Mouse (Mus musculus) heart, embryonic 14.5 days (tissue): Measurements from ENCODE around the gene Gria1. TPM values are rescaled to one million over a fixed set of nuclear protein-coding genes. Genes with fewer than 3 reads are reported as not detected.
A peak's percentile ranks its signal among the peaks of the same experiment; 100 is the strongest.

ENCODE experiments used
- ATAC-seq: fragments of 200-750 bp; cut with Nextera tagmentation; 2 replicates; pipeline ENCODE4 v1.8.0; 2017; ENCODE audit warnings: low read depth, moderate TSS enrichment; ENCODE audit not compliant: insufficient number of reproducible peaks, insufficient read depth, low FRiP score
- H3K27ac ChIP-seq, 2 experiments: fragments of 200-500 bp in 1 of 2; fragments of 300-500 bp in 1 of 2; sonication (generic) in 1 of 2; replicated peaks in 1 of 2; 2 replicates each; pipeline ENCODE4 v1.5.1; 2012 to 2014; ENCODE audit warnings: low read depth in 2 of 2, low read length in 2 of 2, control low read depth in 1 of 2, mild to moderate bottlenecking in 1 of 2, mixed read lengths in 1 of 2; ENCODE audit not compliant: control insufficient read depth in 1 of 2, insufficient read depth in 1 of 2
- H3K27me3 ChIP-seq: fragments of 300-500 bp; sonication (generic); 2 replicates; pipeline ENCODE4 v1.6.1; 2014; ENCODE audit warnings: mild to moderate bottlenecking, low read length, control low read depth; ENCODE audit not compliant: control insufficient read depth, insufficient read depth
- H3K36me3 ChIP-seq: fragments of 300-500 bp; sonication (generic); 2 replicates; pipeline ENCODE4 v1.6.1; 2014; ENCODE audit warnings: mild to moderate bottlenecking, control low read depth, low read length, mixed read lengths; ENCODE audit not compliant: control insufficient read depth, insufficient read depth
- H3K4me1 ChIP-seq, 2 experiments: fragments of 200-500 bp in 1 of 2; fragments of 300-500 bp in 1 of 2; sonication (generic) in 1 of 2; 2 replicates each; pipeline ENCODE4 v1.6.1; 2012 to 2014; ENCODE audit warnings: low read length in 2 of 2, control low read depth in 1 of 2, mixed read lengths in 1 of 2; ENCODE audit not compliant: control insufficient read depth in 2 of 2, insufficient read depth in 2 of 2
- H3K4me2 ChIP-seq: fragments of 300-500 bp; sonication (generic); 2 replicates; pipeline ENCODE4 v1.6.1; 2014; ENCODE audit warnings: mild to moderate bottlenecking, low read length
- H3K4me3 ChIP-seq, 2 experiments: fragments of 200-500 bp in 1 of 2; fragments of 300-500 bp in 1 of 2; sonication (generic) in 1 of 2; 2 replicates each; pipeline ENCODE4 v1.5.1; 2012 to 2014; ENCODE audit warnings: low read length in 2 of 2, mild to moderate bottlenecking in 2 of 2, control low read depth in 1 of 2, low read depth in 1 of 2, moderate library complexity in 1 of 2; ENCODE audit not compliant: control insufficient read depth in 1 of 2, insufficient read depth in 1 of 2
- H3K9ac ChIP-seq: fragments of 300-500 bp; sonication (generic); 2 replicates; pipeline ENCODE4 v1.6.1; 2014; ENCODE audit warnings: mild to moderate bottlenecking, low read length
- H3K9me3 ChIP-seq: fragments of 300-500 bp; sonication (generic); 2 replicates; pipeline ENCODE4 v1.6.1; 2016; ENCODE audit warnings: low read length, control low read depth; ENCODE audit not compliant: control insufficient read depth
- WGBS: fragments of 180-500 bp; shearing (Covaris S2); extraction: QIAGEN DNeasy Blood & Tissue Kit; methylation state at CpG from one replicate; pipeline ENCODE4 v1.1.7; 2014; 5-methylcytosine and 5-hydroxymethylcytosine counted together
- polyA plus RNA-seq: library from polyadenylated mRNA; unstranded; fragments of >200 nt; fragmentation: Nextera tagmentation; extraction: Ambion mirVana; gene quantifications from 2 replicates; pipeline ENCODE4 v1.2.1, GENCODE M21; 2014

Gria1 gene
- 5.8 and 5.9 TPM in 2 replicates for polyA plus RNA-seq

DNA sequence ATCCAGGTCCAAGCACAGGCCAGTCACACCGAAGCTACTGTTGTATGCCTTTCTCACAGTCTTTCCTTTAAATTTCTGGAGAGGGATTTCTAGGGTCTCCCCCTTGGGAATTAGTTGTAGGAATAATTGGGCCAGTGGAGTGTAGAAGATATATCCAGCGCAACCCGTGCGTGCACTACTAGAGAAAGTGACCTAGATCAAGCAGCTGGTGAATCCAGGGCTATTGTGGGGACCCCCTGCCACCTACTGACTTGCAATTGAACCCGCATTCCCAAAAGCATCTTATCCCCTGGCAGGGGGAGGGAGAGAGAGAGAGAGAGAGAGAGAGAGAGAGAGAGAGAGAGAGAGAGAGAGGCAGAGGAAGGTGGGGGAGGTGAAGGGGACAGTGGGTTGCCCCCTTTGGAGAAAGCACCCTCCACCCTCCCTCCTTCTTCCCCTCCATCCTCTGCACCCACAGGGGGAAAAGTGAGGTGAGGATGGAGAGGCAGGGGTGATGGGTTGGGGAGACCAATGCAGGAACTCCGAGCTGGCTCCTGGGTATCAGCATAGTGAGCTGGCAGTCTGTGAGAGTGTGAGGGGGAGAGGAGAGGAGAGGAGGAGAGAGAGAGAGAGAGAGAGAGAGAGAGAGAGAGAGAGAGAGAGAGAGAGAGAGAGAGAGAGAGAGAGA, at the start of gene Gria1:
Gene Gria1, plus strand, starts transcription at position 364 of the 667 bp plus-strand sequence.
- Histone ChIP-seq H3K27me3 (no peaks in the 10 kb centered on the region), H3K9ac (peak within 1 kb of the TSS; percentile 44), H3K4me3 (peak within 1 kb of the TSS; percentile 37 to 51), H3K27ac (no peak within 1 kb of the TSS), H3K9me3 (no peaks in the 10 kb centered on the region), H3K4me1 (peaks cover 12 to 28% of the 10 kb centered on the region in 2 experiments), H3K36me3 (no peaks in the 10 kb centered on the region), H3K4me2 (peak within 1 kb of the TSS; percentile 63)
- ATAC-seq, result no peak
- WGBS, result 45% methylated on average over 6 of the region's 6 CpGs

DNA sequence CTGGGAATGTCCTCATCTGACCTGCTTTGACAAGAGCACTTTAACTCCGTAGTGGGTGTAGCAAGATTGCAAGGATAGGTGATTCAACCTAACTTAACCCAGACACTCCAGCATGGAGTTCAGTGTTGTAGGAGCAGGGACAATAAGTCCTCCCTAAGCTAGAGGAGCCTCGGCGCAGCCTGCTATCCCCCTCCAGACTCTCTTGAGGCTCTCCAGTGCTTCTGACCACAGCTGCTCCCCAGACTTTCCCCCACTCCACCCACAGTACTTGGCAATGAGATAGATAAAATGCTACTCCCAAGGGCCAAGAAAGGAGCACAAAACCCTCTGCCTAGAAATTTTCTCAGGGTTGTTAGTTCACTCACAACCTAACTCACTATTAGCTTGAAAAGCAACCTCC, 49.4 kb upstream of the Gria1 start:
- Histone ChIP-seq H3K36me3 (no peaks in the 10 kb centered on the region), H3K4me2 (no peak overlapping the region), H3K27ac (no peak overlapping the region), H3K9me3 (no peaks in the 10 kb centered on the region), H3K4me1 (no peaks in the 10 kb centered on the region), H3K9ac (no peak overlapping the region), H3K4me3 (no peak overlapping the region), H3K27me3 (no peaks in the 10 kb centered on the region)
- ATAC-seq, result no peak
- 86% methylated on average over 3 of the region's 3 CpGs for WGBS

DNA sequence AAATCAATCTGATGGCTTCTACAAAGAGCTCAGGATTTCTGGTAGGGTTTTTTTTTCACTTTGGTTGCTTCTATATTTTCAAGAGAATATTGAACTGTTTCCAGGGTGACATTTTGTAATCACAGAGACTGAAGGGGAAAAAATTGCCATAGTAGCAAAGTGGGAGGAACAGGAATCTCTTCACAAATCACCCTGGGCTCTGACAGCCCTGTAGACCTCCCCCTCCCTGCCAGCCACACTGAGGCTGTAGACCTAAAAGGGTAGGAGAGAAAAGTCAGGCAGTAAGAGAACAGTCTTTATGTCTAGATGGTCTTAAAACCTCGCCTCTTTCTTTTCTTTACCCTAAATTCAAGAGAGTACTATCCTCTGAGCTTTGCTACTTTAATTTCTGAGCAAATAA, 38.4 kb upstream of the Gria1 start:
- H3K9me3 ChIP-seq, result no peaks in the 10 kb centered on the region
- no peak overlapping the region for H3K4me3 ChIP-seq
- 55% methylated on average over 1 of the region's 1 CpGs for WGBS
- no peak overlapping the region for H3K27ac ChIP-seq
- H3K27me3 ChIP-seq, result no peaks in the 10 kb centered on the region
- no peak overlapping the region for H3K9ac ChIP-seq
- H3K4me1 ChIP-seq, result peaks cover 0 to 5% of the 10 kb centered on the region in 2 experiments; a peak in 1 of 4 replicates
- ATAC-seq, result no peak
- H3K4me2 ChIP-seq, result no peak overlapping the region
- no peaks in the 10 kb centered on the region for H3K36me3 ChIP-seq

- Histone ChIP-seq H3K27me3 (no peaks in the 10 kb centered on the region), H3K4me1 (no peaks in the 10 kb centered on the region), H3K36me3 (no peaks in the 10 kb centered on the region), H3K4me3 (no peak overlapping the region), H3K9ac (no peak overlapping the region), H3K27ac (no peak overlapping the region), H3K9me3 (no peaks in the 10 kb centered on the region), H3K4me2 (no peak overlapping the region)
- 89% methylated on average over 3 of the region's 3 CpGs for WGBS
- no peak for ATAC-seq
Observed at GRCm38 (mm10) chr11:56984321-56985000, 26.7 kb upstream of the Gria1 start.

- H3K9ac ChIP-seq, result no peak overlapping the region
- no peaks in the 10 kb centered on the region for H3K27me3 ChIP-seq
- no peaks in the 10 kb centered on the region for H3K9me3 ChIP-seq
- no peaks in the 10 kb centered on the region for H3K4me1 ChIP-seq
- H3K4me3 ChIP-seq, result no peak overlapping the region
- WGBS, result 63% methylated on average over 4 of the region's 4 CpGs
- ATAC-seq, result no peak
- H3K4me2 ChIP-seq, result no peak overlapping the region
- no peak overlapping the region for H3K27ac ChIP-seq
- H3K36me3 ChIP-seq, result no peaks in the 10 kb centered on the region
Observed at GRCm38 (mm10) chr11:56985457-56985856, 25.7 kb upstream of the Gria1 start.

- Histone ChIP-seq H3K4me2 (no peak overlapping the region), H3K4me3 (no peak overlapping the region), H3K36me3 (no peaks in the 10 kb centered on the region), H3K4me1 (peaks cover 2 to 6% of the 10 kb centered on the region in 2 experiments; a peak in 3 of 4 replicates), H3K27ac (peak overlapping the region in 1 of 2 experiments; percentile 15; a peak in 3 of 4 replicates), H3K9ac (no peak overlapping the region), H3K27me3 (no peaks in the 10 kb centered on the region), H3K9me3 (no peaks in the 10 kb centered on the region)
- WGBS, result 40% methylated on average over 3 of the region's 3 CpGs
- ATAC-seq, result peak; percentile 78; the same call in 1 of the 2 replicates
Observed at GRCm38 (mm10) chr11:56999601-57000001, 11.6 kb upstream of the Gria1 start.

DNA sequence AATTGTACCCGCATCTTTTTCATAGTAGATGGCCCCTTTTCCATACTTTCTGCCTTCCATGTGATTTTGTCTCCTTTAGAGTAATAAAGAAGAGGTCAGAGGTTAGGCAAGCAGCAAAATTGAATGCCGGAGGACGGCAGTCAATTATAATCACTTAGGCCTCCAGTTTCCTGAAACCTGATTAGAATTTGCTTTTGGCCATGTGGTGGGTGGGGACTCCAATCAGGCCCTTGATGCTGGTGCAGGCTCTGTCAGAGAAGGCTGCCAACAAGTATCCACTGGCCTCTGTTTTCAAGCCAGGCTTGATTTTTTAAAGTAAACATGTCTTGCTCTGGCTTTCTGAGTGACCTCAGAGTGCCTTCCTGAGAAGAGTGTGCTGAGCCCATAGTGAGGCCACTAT, 6.6 kb upstream of the Gria1 start:
- Histone ChIP-seq H3K36me3 (no peaks in the 10 kb centered on the region), H3K9me3 (no peaks in the 10 kb centered on the region), H3K4me1 (peaks cover 22 to 39% of the 10 kb centered on the region in 2 experiments), H3K9ac (no peak overlapping the region), H3K4me3 (no peak overlapping the region), H3K4me2 (no peak overlapping the region), H3K27ac (no peak overlapping the region), H3K27me3 (no peaks in the 10 kb centered on the region)
- no peak for ATAC-seq
- 51% methylated on average over 3 of the region's 3 CpGs for WGBS
